Mouse (Mus musculus) intestine, embryonic 14.5 days (tissue): Measurements from ENCODE around the gene Sec31b. TPM values are rescaled to one million over a fixed set of nuclear protein-coding genes. Genes with fewer than 3 reads are reported as not detected.

Experiments
- ATAC-seq: fragments of 200-750 bp; cut with Nextera tagmentation; replicated peaks from 2 replicates; pipeline ENCODE4 v1.8.0; 2017; ENCODE audit warnings: low read depth, moderate number of reproducible peaks, moderate TSS enrichment, moderate library complexity; ENCODE audit not compliant: low FRiP score, low TSS enrichment
- DNase-seq: peaks from one replicate; pipeline ENCODE4 v3.0.0-alpha.2; 2018; ENCODE audit warnings: low spot score
- H3K27ac ChIP-seq: fragments of 300-500 bp; sonication (generic); 2 replicates; pipeline ENCODE4 v1.5.1; 2014; ENCODE audit warnings: low read depth, mild to moderate bottlenecking, control low read depth
- H3K27me3 ChIP-seq: fragments of 300-500 bp; sonication (generic); replicated peaks from 2 replicates; pipeline ENCODE4 v1.6.1; 2014; ENCODE audit warnings: low read length, control low read depth; ENCODE audit not compliant: control insufficient read depth, insufficient read depth
- H3K36me3 ChIP-seq: fragments of 300-500 bp; sonication (generic); 2 replicates; pipeline ENCODE4 v1.6.1; 2014; ENCODE audit warnings: low read length, control low read depth; ENCODE audit not compliant: control insufficient read depth, insufficient read depth
- H3K4me1 ChIP-seq: fragments of 300-500 bp; sonication (generic); replicated peaks from 2 replicates; pipeline ENCODE4 v1.6.1; 2014; ENCODE audit warnings: low read length, control low read depth, mixed read lengths; ENCODE audit not compliant: control insufficient read depth, insufficient read depth
- H3K4me2 ChIP-seq: fragments of 300-500 bp; sonication (generic); 2 replicates; pipeline ENCODE4 v1.6.1; 2014; ENCODE audit warnings: low read length
- H3K4me3 ChIP-seq: fragments of 300-500 bp; sonication (generic); 2 replicates; pipeline ENCODE4 v1.5.1; 2014; ENCODE audit warnings: low read depth, low read length, control low read depth, mixed read lengths
- H3K9ac ChIP-seq: fragments of 300-500 bp; sonication (generic); 2 replicates; pipeline ENCODE4 v1.6.1; 2014; ENCODE audit warnings: mild to moderate bottlenecking, low read length
- H3K9me3 ChIP-seq: fragments of 300-500 bp; sonication (generic); 2 replicates; pipeline ENCODE4 v1.6.1; 2016; ENCODE audit warnings: low read length, control low read depth; ENCODE audit not compliant: control insufficient read depth
- WGBS: fragments of 180-500 bp; shearing (Covaris S2); extraction: QIAGEN DNeasy Blood & Tissue Kit; methylation state at CpG from one replicate; pipeline ENCODE4 v1.1.7; 2014; 5-methylcytosine and 5-hydroxymethylcytosine counted together
- polyA plus RNA-seq: library from polyadenylated mRNA; unstranded; fragments of >200 nt; fragmentation: Nextera tagmentation; extraction: Ambion mirVana; gene quantifications from 2 replicates; pipeline ENCODE4 v1.2.1, GENCODE M21; 2014

Sec31b gene
- polyA plus RNA-seq, 1 experiment from 2014 or later: 0.41 TPM

DNA sequence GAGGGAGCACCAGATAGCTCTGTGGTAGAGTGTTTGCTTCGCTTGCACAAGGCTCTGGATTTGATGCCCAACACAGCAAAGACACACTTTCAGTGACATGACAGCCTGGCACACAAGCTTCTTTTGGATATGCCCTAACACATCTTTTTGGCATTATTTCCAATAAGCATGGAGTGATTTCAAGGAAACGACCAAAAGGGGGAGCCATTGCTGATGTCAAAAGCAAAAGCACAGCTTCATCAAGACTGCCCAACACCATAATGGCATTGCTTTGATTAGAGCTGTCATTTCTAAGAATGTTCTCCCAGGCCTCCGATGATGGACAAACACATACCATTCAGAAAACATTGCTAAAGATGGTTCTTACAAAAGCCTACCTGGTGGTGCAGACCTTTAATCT, 69.1 kb downstream of the Sec31b start:
- Histone ChIP-seq H3K9me3 (no peaks in the 10 kb centered on the region), H3K27ac (no peak overlapping the region), H3K27me3 (no peaks in the 10 kb centered on the region), H3K36me3 (no peaks in the 10 kb centered on the region), H3K4me3 (no peak overlapping the region), H3K4me2 (no peak overlapping the region), H3K9ac (no peak overlapping the region), H3K4me1 (no peaks in the 10 kb centered on the region)
- 52% methylated on average over 3 of the region's 3 CpGs for WGBS
- ATAC-seq: no peak
- DNase-seq: no peak

GRCm38 (mm10) chr19:44475268-44475667, 70.4 kb downstream of the Sec31b start:
- no peak for ATAC-seq
- H3K36me3 ChIP-seq: no peaks in the 10 kb centered on the region
- 89% methylated on average over 6 of the region's 6 CpGs for WGBS
- no peak overlapping the region for H3K27ac ChIP-seq
- H3K27me3 ChIP-seq: no peaks in the 10 kb centered on the region
- no peak for DNase-seq
- no peak overlapping the region for H3K4me2 ChIP-seq
- no peaks in the 10 kb centered on the region for H3K9me3 ChIP-seq
- H3K9ac ChIP-seq: no peak overlapping the region
- no peak overlapping the region for H3K4me3 ChIP-seq
- no peaks in the 10 kb centered on the region for H3K4me1 ChIP-seq

- Histone ChIP-seq H3K9me3 (no peaks in the 10 kb centered on the region), H3K4me2 (no peak overlapping the region), H3K27ac (no peak overlapping the region), H3K4me3 (no peak overlapping the region), H3K9ac (no peak overlapping the region), H3K36me3 (no peaks in the 10 kb centered on the region), H3K4me1 (no peaks in the 10 kb centered on the region), H3K27me3 (no peaks in the 10 kb centered on the region)
- ATAC-seq (no peak), DNase-seq (peak; percentile 85)
- 4% methylated on average over 10 of the region's 10 CpGs for WGBS
These were observed 71.5 kb downstream of the Sec31b start for GRCm38 (mm10) chr19:44474158-44474557.

Other genes starting within 250 kb of the Sec31b start
- 0.08 and 0.20 TPM in 2 replicates for gene Scd4, start 212.8 kb downstream of the Sec31b start, polyA plus RNA-seq
- 3.5 and 4.4 TPM in 2 replicates for gene Scd1, start 138.0 kb downstream of the Sec31b start, polyA plus RNA-seq
- gene Wnt8b, start 52.4 kb downstream of the Sec31b start, polyA plus RNA-seq: not detected in 2 replicates
- not detected in 2 replicates for gene Gm20538, start 7.0 kb upstream of the Sec31b start, polyA plus RNA-seq
- gene Ndufb8, start 9.6 kb upstream of the Sec31b start, polyA plus RNA-seq: 595 and 617 TPM in 2 replicates
- 24.8 TPM in 2 replicates for gene Hif1an, start 17.0 kb upstream of the Sec31b start, polyA plus RNA-seq
- 0.05 TPM in 1 of 2 replicates, not detected in the other for gene Pax2, start 210.2 kb upstream of the Sec31b start, polyA plus RNA-seq